ENCODE assay signal across 14 mouse cellular contexts in genomic region chr6:55275000-55275399, GRCm38 (mm10).
DNase-seq lines count a peak whose midpoint lies in the region; ATAC-seq lines count a peak whose summit lies in the region.
"Had no signal": no experiment of that assay in that cellular context is flagged by ENCODE, and none has a peak within 500 bp of the region (broad histone marks: within the 10 kb centered on the region; RNA-seq: fewer than 3 reads in every experiment).

No protein-coding gene starts in this region.

- H3K27me3 ChIP-seq in forebrain, embryonic 12.5 days, result no peaks in the 10 kb centered on the region
- H3K27me3 ChIP-seq: embryonic facial prominence, embryonic 15.5 days; forebrain, embryonic 13.5 days; midbrain, embryonic 12.5 days; neural tube, embryonic 15.5 days had no signal

- 90% methylated on average over 10 of the region's 10 CpGs for WGBS in forebrain, embryonic 12.5 days

- no peaks in the 10 kb centered on the region for H3K9me3 ChIP-seq in forebrain, embryonic 12.5 days
- H3K9me3 ChIP-seq: embryonic facial prominence, embryonic 15.5 days; forebrain, embryonic 13.5 days; midbrain, embryonic 12.5 days; neural tube, embryonic 15.5 days had no signal

- ATAC-seq in forebrain, embryonic 12.5 days (ENCODE audit: low FRiP score), result no peak
- ATAC-seq: forebrain, embryonic 13.5 days had no signal

- intact Hi-C loops in heart, postnatal 36 days (cut with DNase I), result no loop called here

- H3K27ac ChIP-seq in forebrain, embryonic 12.5 days, result no peak overlapping the region
- H3K27ac ChIP-seq: forebrain, embryonic 13.5 days; midbrain, embryonic 12.5 days; neural tube, embryonic 15.5 days had no signal

- no peak overlapping the region for H3K9ac ChIP-seq in forebrain, embryonic 12.5 days
- H3K9ac ChIP-seq: embryonic facial prominence, embryonic 15.5 days; forebrain, embryonic 13.5 days; midbrain, embryonic 12.5 days; neural tube, embryonic 15.5 days had no signal

- H3K4me1 ChIP-seq in forebrain, embryonic 12.5 days, result peaks cover 7% of the 10 kb centered on the region
- H3K4me1 ChIP-seq: neural tube, embryonic 15.5 days had no signal

- H3K36me3 ChIP-seq in forebrain, embryonic 12.5 days (replicated peaks), result no peaks in the 10 kb centered on the region
- H3K36me3 ChIP-seq: embryonic facial prominence, embryonic 15.5 days; midbrain, embryonic 12.5 days; neural tube, embryonic 15.5 days had no signal

- H3K4me3 ChIP-seq in forebrain, embryonic 12.5 days (replicated peaks), result no peak overlapping the region
- H3K4me3 ChIP-seq: embryonic facial prominence, embryonic 15.5 days; forebrain, embryonic 13.5 days; midbrain, embryonic 12.5 days; neural tube, embryonic 15.5 days had no signal

- H3K4me2 ChIP-seq in forebrain, embryonic 12.5 days, result no peak overlapping the region
- H3K4me2 ChIP-seq: embryonic facial prominence, embryonic 15.5 days; forebrain, embryonic 13.5 days; midbrain, embryonic 12.5 days; neural tube, embryonic 15.5 days had no signal

- peak; percentile 93 for DNase-seq in heart, adult 11 months
- DNase-seq in heart, postnatal 36 days, result no peak
- peak; percentile 17 to 40 for DNase-seq in kidney, postnatal 4 days
- DNase-seq in kidney, postnatal 36 days, result no peak
- peak; percentile 30 to 39 for DNase-seq in lung, postnatal 4 days
- DNase-seq in lung, postnatal 14 days, result no peak
- DNase-seq: adrenal gland, postnatal 10 days; retina, postnatal 1 day; thymus, adult 18-20 months had no signal

Comparison
In these comparisons a context has a peak if more than half of its experiments do, and no peak if none do; other contexts are left out.
1. DNase-seq: peak in heart, adult 11 months (single experiment), kidney, postnatal 4 days (2 of 2) and lung, postnatal 4 days (2 of 2); none in heart, postnatal 36 days (0 of 2), kidney, postnatal 36 days (0 of 2) and lung, postnatal 14 days (single experiment).